Mouse (Mus musculus): ENCODE measurements around the gene Zfp433.
"Not testable (repeated sequence)": the region's sequence is repeated elsewhere in the genome, so short reads cannot be mapped to it uniquely, and the experiment has no call there.

Gene Zfp433

GRCm38 (mm10) chr10:81704531-81705301, at the start of gene Zfp433:
Zfp433 (plus strand) TSS chr10:81704825.
- DNase-seq: not testable (repeated sequence)

- DNase-seq: no peak
Observed at GRCm38 (mm10) chr10:81655178-81655577, 49.4 kb upstream of the Zfp433 start.

- DNase-seq: no peak
Observed at GRCm38 (mm10) chr10:81656174-81656573, 48.5 kb upstream of the Zfp433 start.

GRCm38 (mm10) chr10:81687114-81687513, 17.5 kb upstream of the Zfp433 start:
- DNase-seq: not testable (repeated sequence)

GRCm38 (mm10) chr10:81770506-81771403, 66.1 kb downstream of the Zfp433 start, which contains the start of gene Gm3055:
Gm3055 (minus strand) TSS chr10:81771161.
- not testable (repeated sequence) for DNase-seq

GRCm38 (mm10) chr10:81771404-81771777, 66.8 kb downstream of the Zfp433 start:
- not testable (repeated sequence) for DNase-seq

Data from cerebellum, adult 8-10 months (tissue).